Mouse (Mus musculus) right cerebral cortex, postnatal 25 days (tissue): ENCODE measurements at regions not wholly inside any gene's neighbourhood (a gene's known extent, or its start where the extent isn't known, plus 50 kb on each side); places are given as distances from the start of the nearest gene placed in this dataset.
"Not testable (repeated sequence)": the region's sequence is repeated elsewhere in the genome, so short reads cannot be mapped to it uniquely, and the experiment has no call there.

Experiments
- DNase-seq: peaks from one replicate; pipeline ENCODE4 v3.0.0; 2022

DNA sequence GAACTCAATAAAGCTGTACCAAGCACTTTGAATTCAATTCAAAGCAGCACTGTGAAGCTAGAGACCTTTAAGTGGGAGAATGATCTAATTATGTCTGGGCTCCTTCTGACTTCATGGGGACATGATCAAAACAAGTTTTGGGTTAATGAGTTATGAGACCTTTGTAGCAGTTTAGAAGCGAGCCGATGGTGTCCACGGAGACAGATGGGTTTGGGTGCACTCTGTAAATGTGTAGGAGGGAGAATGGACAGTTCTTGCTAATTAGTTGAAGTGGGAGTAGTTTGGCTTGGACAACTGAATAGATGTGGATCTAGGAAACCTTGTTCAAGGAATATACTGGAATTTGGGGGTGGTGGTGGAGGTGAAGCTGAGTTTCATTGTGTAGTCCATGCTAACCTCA lies 186.3 kb upstream of the Cldn34b3 start:
- DNase-seq, result no peak

DNA sequence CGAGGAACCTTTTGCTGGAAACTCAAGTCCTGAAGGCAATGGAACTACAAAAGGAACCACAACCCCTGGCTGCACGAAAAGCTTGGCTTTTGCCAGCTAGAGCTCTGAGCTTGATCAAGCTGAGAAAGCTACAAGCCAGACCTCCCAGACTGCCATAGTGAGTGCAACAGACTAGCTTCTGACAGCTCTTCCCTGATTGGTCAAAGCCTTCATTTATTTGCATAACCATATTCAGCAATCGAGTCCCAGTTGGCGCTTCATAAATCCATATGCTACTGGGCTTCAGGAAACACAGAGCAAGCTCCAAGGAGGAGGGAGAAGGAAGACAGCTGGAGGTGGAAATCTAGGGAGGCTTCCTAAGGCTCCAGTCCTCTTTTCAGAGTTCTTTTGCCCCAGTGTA lies 181.4 kb upstream of the Cldn34b3 start:
- DNase-seq, result no peak

GRCm38 (mm10) chrX:76110763-76111474 lies 153.2 kb upstream of the Cldn34b3 start:
- DNase-seq, result no peak

DNA sequence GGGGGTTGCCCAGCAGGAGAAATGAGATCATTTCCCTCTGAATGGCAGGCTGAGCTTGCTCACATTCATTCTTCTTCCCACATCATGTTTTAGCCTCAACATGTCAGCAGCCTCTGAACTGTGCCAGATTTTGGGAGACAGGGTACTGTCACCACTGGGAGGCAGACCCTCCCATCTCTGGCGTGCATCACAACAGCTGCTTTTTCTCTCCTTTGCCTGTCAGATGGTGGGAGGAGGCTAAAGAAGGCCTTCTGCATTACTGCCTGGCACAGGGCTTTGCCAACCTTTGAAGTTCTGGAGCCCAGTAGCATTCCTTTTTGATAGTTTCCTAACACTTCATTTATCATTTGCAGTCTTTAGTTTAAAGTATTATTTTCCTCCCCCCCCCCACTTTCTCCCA lies 148.0 kb upstream of the Cldn34b3 start:
- DNase-seq, result no peak

DNA sequence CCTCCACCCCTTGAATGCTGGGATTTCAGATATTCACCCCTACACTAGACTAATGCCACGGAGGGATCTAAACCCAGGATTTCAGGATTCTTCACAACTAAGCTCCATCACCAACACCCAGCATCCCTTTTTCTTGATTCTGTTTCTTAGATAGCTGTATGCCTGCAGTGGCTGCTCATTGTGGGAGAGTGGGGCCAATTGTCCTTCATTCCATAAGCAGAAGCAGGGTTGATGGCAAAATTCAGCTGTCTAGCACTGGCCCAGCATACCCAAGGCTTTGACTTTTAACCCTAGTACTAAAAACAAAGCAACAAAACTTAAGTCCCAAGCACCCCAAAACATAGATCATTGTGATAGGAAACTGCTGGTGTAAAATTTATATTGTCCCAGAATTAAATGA lies 147.5 kb upstream of the Cldn34b3 start:
- DNase-seq, result no peak

DNA sequence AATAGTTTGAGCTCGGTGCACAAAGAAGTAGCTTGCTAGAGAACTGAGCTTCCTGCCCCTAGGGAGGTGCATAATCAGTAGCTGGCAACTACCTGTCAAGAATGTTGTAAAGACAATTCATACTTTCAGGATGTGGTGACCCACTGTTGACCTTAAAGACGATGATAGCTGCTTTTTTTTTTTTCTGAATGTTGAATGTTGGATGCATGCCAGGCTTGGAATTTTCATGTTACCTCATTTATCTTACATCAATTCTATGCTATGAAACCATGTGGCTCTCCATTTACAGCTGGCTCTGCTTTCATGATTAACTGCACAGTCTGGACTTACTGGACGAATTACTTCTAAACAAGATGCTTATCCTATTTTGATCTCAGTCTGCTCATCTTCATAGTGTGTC lies 143.2 kb upstream of the Cldn34b3 start:
- no peak for DNase-seq

DNA sequence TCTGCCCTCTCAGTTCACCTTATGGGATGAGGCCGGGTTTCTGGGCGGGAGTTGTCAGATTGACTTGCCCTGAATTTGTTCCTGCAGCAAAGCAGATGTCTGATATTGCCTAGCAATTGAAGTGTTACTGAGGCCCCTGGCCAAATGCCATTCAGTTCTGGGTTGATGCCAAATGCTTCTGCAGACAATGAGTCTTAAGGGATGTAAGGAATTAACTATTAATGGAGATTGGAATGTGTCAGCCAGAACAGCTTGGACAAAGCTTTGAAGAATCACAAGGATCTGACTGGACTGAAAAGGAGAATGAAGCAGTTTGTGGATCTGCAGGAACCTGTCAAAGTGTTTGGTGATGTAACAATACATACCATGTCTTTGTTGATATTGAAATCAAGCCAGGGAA lies 140.7 kb upstream of the Cldn34b3 start:
- no peak for DNase-seq

DNA sequence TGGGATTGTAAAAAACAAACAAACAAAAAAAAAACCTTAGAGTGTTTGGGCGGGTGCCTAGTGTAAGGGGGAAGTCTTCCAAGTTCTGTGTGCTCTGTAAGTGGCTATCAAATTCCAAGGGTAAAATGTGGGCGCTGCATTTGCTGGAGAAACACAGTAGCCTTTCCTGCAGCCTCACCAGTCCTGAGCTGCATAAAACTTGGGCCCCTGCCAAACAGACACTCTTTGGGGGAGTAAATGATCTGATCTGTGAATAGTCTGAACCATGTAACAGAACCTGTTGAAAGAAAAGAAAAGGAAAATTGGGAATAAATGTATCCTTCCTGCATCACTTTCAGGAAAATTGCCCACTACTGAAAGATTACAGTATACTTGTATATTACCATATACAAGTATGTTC lies 126.4 kb upstream of the Cldn34b3 start:
- no peak for DNase-seq

GRCm38 (mm10) chrX:76141022-76141421 lies 123.1 kb upstream of the Cldn34b3 start:
- no peak for DNase-seq

DNA sequence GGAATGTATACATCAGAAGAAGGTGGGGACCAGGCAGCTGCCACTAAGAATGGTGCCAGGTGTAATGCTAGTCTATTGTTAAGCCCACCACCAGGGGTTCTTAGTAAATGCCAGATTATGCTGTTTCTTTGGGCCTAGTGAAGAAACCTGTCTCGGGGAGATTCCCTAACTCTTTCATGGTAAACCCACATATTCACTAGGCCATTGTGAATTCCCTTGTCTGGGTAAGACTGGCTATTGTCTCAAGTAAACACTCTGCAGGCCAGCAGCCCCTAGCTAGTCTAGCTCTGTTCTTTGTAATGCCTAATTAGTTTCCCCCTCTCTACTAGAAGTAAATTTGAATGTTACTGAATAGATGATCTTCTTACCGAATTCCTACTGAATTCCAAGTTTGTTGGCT lies 89.3 kb upstream of the Cldn34b3 start:
- DNase-seq, result not testable (repeated sequence)

DNA sequence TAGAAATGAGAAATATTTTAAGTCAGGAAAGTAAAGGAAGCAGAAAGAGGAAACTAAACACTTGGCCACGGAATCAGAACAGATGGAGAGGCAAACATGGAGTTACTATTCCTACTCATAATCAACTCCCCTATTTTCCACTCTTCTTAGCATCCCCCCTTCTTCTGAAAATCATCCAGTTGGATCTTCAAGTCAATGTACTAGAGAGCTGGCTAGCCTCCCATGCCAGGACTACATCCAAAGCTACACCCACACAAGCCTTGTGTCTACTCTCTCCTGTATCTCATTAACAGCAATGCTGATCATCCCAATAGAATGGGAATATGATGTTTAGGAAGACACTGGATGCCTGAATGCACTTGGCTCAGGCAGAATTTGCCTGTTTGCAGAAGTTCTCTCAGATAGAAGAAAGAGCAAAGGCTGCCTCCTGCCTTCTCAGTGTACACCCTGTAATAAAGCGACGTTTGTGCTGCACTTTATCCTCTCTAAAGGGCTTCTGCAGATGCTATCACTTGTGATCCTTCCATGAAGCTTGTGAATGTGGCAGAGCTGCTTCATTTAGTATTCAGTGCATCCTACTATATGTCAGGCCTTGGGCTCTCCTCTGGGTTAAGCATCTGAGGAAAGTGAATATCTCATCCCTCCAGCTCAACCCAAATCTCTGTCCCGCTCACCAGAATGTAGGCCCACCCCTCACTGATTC lies 82.5 kb upstream of the Cldn34b3 start:
- DNase-seq, result peak; percentile 14

GRCm38 (mm10) chrX:76200607-76201006 lies 63.5 kb upstream of the Cldn34b3 start:
- DNase-seq, result no peak

DNA sequence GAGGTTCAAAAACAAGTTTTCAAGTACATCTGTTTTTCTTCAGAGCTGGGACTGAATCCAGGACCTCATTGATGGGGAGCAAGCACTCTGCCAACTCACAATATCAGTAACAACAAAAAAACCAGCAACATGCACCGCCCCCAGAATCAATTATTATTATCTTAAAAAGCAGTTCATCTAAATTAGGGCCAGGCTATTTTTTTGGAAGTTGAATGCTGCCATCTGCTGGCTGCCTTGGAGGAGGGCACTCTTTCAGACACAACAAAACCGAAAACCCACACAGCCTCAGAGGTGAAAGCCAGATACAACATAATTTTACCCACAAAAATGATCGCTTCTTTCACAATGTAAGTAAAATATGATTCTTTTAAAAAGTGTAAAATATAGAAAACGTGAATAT lies 62.7 kb upstream of the Cldn34b3 start:
- DNase-seq, result peak; percentile 4
